In the genomic region with DNA sequence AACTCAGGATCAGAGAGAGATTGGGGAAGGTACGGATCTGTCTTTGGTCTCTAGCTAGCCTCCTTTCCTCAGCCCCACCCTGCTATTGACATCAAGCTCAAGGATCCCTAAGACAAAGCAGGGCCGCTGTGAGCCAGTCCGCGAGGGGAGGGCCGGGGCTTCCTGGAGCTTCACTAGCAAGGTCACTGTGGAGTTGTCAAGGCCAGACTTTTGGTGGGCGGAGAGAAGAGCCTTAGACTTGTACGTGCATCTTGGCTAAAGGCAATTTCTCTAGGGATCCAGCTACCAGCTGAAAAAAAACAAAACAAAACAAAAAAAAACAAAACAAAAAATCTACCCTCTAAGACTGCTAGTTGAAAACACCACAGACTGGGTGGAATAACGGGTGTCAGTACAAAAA, we compare ENCODE assay signal across 7 mouse cellular contexts. TPM values are rescaled to one million over a fixed set of nuclear protein-coding genes. Genes with fewer than 3 reads are reported as not detected.
A peak's percentile ranks its signal among the peaks of the same experiment; 100 is the strongest.
DNase-seq lines count a peak whose midpoint lies in the region; ATAC-seq and TF ChIP-seq lines count a peak whose summit lies in the region.

No protein-coding gene starts in this region.

- H3K4me3 ChIP-seq in heart, embryonic 13.5 days = peak overlapping the region; percentile 67
- peak overlapping the region; percentile 61 for H3K4me3 ChIP-seq in kidney, embryonic 15.5 days (replicated peaks)
- H3K4me3 ChIP-seq in midbrain, postnatal 0 days (ENCODE audit: low read depth, low read length) = peak overlapping the region; percentile 47; the same call in 1 of the 2 replicates

- H3K4me1 ChIP-seq in heart, embryonic 13.5 days = peaks cover 26% of the 10 kb centered on the region
- peaks cover 45% of the 10 kb centered on the region for H3K4me1 ChIP-seq in kidney, embryonic 15.5 days
- H3K4me1 ChIP-seq in midbrain, postnatal 0 days (ENCODE audit: insufficient read depth, low read length) = no peaks in the 10 kb centered on the region

- no peaks in the 10 kb centered on the region for H3K9me3 ChIP-seq in heart, embryonic 13.5 days
- no peaks in the 10 kb centered on the region for H3K9me3 ChIP-seq in kidney, embryonic 15.5 days (replicated peaks)
- H3K9me3 ChIP-seq in midbrain, postnatal 0 days (ENCODE audit: low read length) = no peaks in the 10 kb centered on the region

- DNase-seq in ES-CJ7 (ENCODE audit: low read depth, low spot score) (peak; percentile 97), MN1 (ENCODE audit: low spot score) (no peak)
- peak; percentile 80 for DNase-seq in adrenal gland, postnatal 14 days
- DNase-seq in midbrain, postnatal 0 days (ENCODE audit: low spot score) = no peak
- DNase-seq in right cerebral cortex, postnatal 10 days (ENCODE audit: low spot score in 2 of 2) = no peak

- H3K4me2 ChIP-seq in heart, embryonic 13.5 days = peak overlapping the region; percentile 83
- H3K4me2 ChIP-seq in kidney, embryonic 15.5 days = peak overlapping the region; percentile 85
- H3K4me2 ChIP-seq in midbrain, postnatal 0 days (ENCODE audit: low read depth, low read length, poor library complexity, severe bottlenecking) = no peak overlapping the region

- no peak for ATAC-seq in heart, embryonic 13.5 days (ENCODE audit: extremely low read depth, insufficient number of reproducible peaks, low FRiP score, low TSS enrichment)
- no peak for ATAC-seq in kidney, embryonic 15.5 days (replicated peaks; ENCODE audit: low FRiP score)
- ATAC-seq in midbrain, postnatal 0 days (ENCODE audit: low FRiP score) = no peak

- TF ChIP-seq CTCF in midbrain, postnatal 0 days (IDR thresholded peaks at IDR 0.05) = no peak

- H3K9ac ChIP-seq in heart, embryonic 13.5 days = peak overlapping the region; percentile 78
- H3K9ac ChIP-seq in kidney, embryonic 15.5 days = no peak overlapping the region
- no peak overlapping the region for H3K9ac ChIP-seq in midbrain, postnatal 0 days (replicated peaks; ENCODE audit: low read length, poor library complexity, severe bottlenecking)

- 0 out of 2 replicates have a peak overlapping the region, but pooled peaks have one; percentile 73 for H3K27ac ChIP-seq in heart, embryonic 13.5 days (replicated peaks)
- H3K27ac ChIP-seq in kidney, embryonic 15.5 days = peak overlapping the region; percentile 86; the same call in 1 of the 2 replicates
- H3K27ac ChIP-seq in midbrain, postnatal 0 days (ENCODE audit: low read depth, low read length) = no peak overlapping the region

- H3K27me3 ChIP-seq in heart, embryonic 13.5 days (replicated peaks) = peaks cover 57% of the 10 kb centered on the region
- peaks cover 62% of the 10 kb centered on the region for H3K27me3 ChIP-seq in kidney, embryonic 15.5 days
- H3K27me3 ChIP-seq in midbrain, postnatal 0 days (ENCODE audit: insufficient read depth, low read length) = peaks cover 38% of the 10 kb centered on the region

- WGBS in heart, embryonic 13.5 days = under 1% methylated on average over 8 of the region's 8 CpGs
- 6% methylated on average over 8 of the region's 8 CpGs for WGBS in kidney, embryonic 15.5 days
- 7% methylated on average over 8 of the region's 8 CpGs for WGBS in midbrain, postnatal 0 days

- no peaks in the 10 kb centered on the region for H3K36me3 ChIP-seq in heart, embryonic 13.5 days
- H3K36me3 ChIP-seq in kidney, embryonic 15.5 days = no peaks in the 10 kb centered on the region
- H3K36me3 ChIP-seq in midbrain, postnatal 0 days (ENCODE audit: insufficient read depth, low read length) = no peaks in the 10 kb centered on the region

RNA-seq across cellular contexts. Expression of a gene that starts 1.6 kb away (rescaled TPM):
- total RNA-seq in adrenal gland, postnatal 14 days (2021) = 33.3 and 38.6 TPM in 2 replicates
- polyA plus RNA-seq in heart, embryonic 13.5 days (2015; fragmentation: Nextera tagmentation; extraction: Ambion mirVana) = 2.8 and 2.9 TPM in 2 replicates
- 5.7 and 6.2 TPM in 2 replicates for polyA plus RNA-seq in kidney, embryonic 15.5 days (2015; fragmentation: Nextera tagmentation; extraction: Ambion mirVana)
- total RNA-seq in midbrain, postnatal 0 days (2014; rRNA removed) = 3.1 and 3.9 TPM in 2 replicates
- polyA plus RNA-seq in midbrain, postnatal 0 days (2015; fragmentation: Nextera tagmentation; extraction: Ambion mirVana) = 1.3 and 1.8 TPM in 2 replicates

Comparison
In these comparisons a context has a peak if more than half of its experiments do, and no peak if none do; other contexts are left out.
1. DNase-seq: peak in ES-CJ7 (single experiment) and adrenal gland, postnatal 14 days (single experiment); none in midbrain, postnatal 0 days (single experiment), MN1 (single experiment) and right cerebral cortex, postnatal 10 days (0 of 2).
2. Peak in every context shown above with its lines, with median percentiles within 50 percentile points of each other: H3K4me3 ChIP-seq.